Mouse (Mus musculus) neutrophil, adult 5-6 weeks (primary cell): ENCODE data around the gene Cd68. TPM values are rescaled to one million over a fixed set of nuclear protein-coding genes. Genes with fewer than 3 reads are reported as not detected.

ENCODE experiments used
- ATAC-seq: fragments of 151-379, 151-347 bp; 2 replicates; pipeline ENCODE4 v1.8.0; 2017; ENCODE audit warnings: mild to moderate bottlenecking, moderate TSS enrichment; ENCODE audit not compliant: insufficient number of reproducible peaks, poor library complexity, low FRiP score, severe bottlenecking; ENCODE audit errors: extremely low read depth
- total RNA-seq: library from RNA; stranded (forward); fragments of 200-1000 nt; gene quantifications from 2 replicates; pipeline ENCODE4 v1.2.3, GENCODE M21; 2017

Cd68 gene
- total RNA-seq, 1 experiment from 2014 or later = 91.5 TPM

GRCm38 (mm10) chr11:69697396-69697795 is 31.4 kb upstream of the Cd68 start:
- no peak for ATAC-seq

DNA sequence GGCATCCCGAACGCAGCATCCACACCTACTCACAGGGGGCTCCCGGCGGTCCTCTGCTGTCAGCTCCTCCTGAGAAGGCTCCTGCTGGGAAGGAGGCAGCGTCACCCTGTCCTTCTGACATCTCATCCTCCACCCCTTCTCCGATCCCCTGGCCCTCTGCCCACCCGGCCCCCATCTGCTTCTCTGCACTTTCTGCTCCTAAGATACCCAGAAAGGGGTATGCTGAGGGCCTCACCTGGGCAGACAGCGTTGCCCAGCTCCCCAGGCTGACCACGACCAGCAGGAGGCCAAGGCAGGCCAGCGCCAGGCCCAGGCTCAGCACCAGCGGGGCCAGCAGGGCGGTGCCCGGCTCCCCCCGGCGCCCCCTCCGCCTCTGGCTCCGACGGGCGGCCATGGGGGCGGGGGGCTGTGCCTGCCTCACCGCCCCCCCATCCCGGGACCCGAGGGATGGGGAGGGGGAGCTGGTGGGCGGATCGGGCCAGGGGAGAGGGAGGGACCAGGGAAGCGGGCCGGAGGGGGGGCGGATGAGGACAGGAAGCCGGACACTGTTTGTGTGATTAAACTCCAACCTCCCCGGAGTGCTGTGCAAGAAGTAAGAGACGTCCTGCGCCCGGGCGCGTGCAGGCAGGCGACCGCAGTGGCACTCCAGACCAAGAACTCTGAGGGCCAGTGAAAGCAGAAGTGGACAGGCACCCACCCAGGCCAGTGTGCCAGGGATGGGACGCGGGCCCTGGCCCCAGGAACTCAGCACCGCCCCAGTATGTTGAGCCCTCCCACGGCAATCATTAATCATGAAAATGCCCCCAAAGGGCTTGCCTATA is 29.6 kb upstream of the Cd68 start, which contains the start of the genes Tnfsf12 and Tnfsfm13:
TSS of gene Tnfsf12 (minus strand) at position 489 of the 821 bp plus-strand sequence.
TSS of gene Tnfsfm13 (minus strand) at position 738 of the 821 bp plus-strand sequence.
- ATAC-seq = 0 out of 2 replicates have a peak, but pooled peaks have one; percentile 34

GRCm38 (mm10) chr11:69695046-69695360 is 29.1 kb upstream of the Cd68 start:
- no peak for ATAC-seq

DNA sequence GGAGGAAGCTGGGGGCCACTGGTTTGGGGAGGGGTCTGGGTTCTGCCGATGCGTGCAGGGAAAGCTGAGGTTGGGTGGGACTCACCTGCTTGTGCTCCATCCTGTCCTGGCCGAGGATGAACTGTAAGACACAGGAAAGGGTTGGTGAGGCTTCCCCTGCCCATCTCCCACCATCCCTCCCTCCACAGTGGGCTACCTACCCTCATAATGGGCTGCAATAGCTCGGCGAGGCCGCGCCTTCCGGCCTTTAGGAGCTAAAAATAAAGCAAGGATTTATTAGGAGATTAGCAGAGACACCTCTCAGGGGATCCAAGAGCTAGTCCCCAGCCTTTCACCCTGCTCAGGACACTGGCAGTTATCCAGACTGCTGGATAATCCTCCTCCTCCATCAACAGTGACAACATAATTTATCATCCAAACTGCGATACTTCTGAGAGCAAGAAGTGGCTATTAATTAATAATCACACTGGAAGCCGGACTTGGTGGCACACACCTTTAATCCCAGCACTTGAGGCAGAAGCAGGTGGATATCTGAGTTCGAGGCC is 27.5 kb upstream of the Cd68 start:
- ATAC-seq = no peak

GRCm38 (mm10) chr11:69692863-69693262 is 26.9 kb upstream of the Cd68 start:
- no peak for ATAC-seq

DNA sequence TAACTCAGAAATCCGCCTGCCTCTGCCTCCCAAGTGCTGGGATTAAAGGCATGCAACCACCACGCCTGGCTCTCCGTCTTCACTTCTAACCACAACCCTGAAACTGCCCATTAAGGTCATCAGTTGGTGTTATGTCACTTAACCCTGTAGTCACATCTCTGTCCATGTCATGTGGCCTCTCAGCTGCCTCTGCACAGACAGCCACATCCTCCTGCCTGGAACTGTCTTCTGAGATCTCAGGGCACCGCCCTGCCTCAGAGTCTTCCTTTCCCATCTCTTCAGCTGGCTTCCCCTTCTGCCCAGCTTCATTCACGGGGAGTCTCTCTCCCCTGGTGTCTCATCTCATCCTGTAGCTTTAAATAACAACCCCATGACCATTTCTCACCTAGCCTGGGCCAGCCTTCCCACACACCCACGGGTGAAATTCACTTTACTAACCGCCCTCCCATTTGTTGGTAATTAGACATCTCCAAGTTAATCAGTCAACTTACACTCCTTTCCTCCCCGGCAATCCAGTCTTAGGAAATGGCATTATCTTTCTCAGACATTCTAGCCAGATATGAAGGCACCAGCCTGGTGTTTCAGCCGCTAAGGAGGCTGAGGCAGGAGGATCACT is 26.4 kb upstream of the Cd68 start:
- ATAC-seq = no peak

GRCm38 (mm10) chr11:69689891-69690290 is 23.9 kb upstream of the Cd68 start:
- ATAC-seq = no peak

GRCm38 (mm10) chr11:69687061-69687460 is 21.1 kb upstream of the Cd68 start:
- no peak for ATAC-seq

GRCm38 (mm10) chr11:69686377-69686776 is 20.4 kb upstream of the Cd68 start:
- no peak for ATAC-seq

- no peak for ATAC-seq
Measured at GRCm38 (mm10) chr11:69685526-69686148, 19.7 kb upstream of the Cd68 start, which contains the start of gene Tnfsf13. Gene Tnfsf13, minus strand, starts transcription at chr11:69685784.

DNA sequence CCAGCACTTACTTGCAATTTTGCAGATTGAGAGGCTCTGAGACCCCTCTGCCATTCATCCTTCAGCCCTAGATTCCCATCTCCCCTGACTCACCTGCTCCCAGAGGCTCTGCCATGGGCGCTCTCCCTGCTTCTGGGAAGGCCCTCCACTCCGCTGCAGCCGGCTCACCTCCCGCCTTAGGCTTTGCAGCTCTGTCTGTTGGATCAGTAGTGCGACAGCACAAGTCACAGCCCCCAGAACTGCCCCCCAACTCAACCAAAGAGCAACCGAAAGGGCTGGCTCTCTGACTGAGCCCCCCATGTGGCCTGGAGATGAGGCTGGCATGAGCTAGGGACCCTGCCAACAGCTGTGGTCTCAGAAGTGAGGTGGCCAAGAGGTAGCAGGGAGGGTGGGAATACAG is 19.0 kb upstream of the Cd68 start:
- ATAC-seq = no peak

DNA sequence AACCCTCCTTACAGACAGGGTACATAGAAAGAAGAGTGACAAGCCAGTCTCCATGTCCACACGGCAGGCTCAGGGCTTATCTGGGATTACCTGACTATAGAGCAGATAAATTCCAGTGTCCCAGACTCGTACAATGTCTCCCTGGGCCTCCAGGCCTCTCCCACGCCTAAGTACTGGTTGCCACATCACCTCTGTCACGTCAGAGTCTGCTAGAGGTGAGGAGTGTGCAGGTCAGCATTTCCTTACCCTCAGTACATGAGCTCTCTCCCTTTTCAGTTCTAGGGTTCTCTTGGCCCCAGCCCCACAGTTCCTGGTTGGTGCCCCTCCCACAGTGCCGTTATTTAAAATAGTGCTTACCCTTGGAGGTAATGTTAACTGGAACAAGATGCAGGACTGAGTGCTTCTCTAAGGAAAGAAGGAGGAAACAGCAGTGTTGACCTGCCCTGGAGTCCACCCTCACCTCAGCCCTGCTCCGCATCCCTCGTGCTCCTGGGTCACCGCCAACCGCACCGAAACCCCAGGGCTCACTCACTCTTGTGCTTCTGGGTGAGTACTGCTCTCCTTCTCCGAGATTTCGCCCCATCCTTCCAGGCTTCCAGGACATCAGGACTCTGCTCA is 18.3 kb upstream of the Cd68 start:
- ATAC-seq = no peak

DNA sequence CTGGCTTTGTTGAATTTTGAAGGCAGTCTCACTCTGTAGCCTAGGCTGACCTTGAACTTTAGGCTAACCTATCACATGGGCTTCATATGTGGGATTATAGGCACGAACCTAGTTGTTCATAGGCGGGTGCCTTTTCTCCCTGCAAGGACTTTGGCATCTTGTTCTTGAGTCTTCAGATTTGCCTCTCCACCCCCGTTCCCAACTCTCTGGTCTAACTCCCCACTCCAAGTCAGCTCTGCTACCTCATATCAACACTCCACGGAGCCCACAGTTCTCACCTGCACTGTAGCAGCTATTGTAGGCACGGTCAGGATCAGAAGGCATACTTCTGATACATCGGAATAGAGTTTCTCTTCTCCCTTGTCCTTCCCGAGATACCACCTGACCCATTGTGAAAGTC is 17.6 kb upstream of the Cd68 start:
- no peak for ATAC-seq

DNA sequence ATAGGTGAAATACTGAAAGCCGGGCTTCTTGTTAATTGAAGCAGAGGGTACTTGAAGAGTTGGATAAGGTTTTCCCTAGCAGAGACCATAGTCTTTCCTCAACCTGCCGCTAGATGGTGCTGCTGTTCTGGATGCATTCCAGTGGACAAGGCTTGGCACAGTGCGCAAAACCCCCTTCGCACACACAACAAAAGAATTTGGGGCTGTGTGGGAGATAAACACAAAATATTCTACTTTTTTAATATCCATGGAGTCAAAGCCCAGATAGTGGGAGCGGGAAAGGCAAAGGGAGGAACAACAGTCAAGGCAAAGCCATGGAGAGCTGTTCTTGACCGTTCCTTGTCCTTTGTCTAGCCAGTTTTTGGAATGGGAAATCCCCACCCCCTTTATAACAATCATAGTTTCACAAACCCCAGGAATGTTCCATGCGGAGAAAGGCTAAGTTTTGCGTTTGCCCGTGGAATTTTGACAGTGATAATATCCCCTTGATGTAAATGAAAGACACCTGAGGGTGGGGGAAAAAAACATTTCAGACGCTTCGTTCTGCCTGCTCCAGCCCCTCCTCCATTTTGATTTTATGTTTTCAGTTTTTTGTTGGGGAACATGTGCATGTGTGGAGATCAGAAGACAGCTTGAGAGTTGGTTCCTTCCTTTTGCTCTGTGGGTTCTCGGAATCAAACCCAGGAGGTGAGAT is 17.0 kb upstream of the Cd68 start:
- peak; percentile 66; the same call in 1 of the 2 replicates for ATAC-seq

GRCm38 (mm10) chr11:69682209-69682839 is 16.4 kb upstream of the Cd68 start:
- ATAC-seq = no peak

GRCm38 (mm10) chr11:69681314-69682208 is 15.6 kb upstream of the Cd68 start, which contains the start of gene Senp3:
Gene Senp3, minus strand, starts transcription at chr11:69682084.
- ATAC-seq = peak; percentile 84

DNA sequence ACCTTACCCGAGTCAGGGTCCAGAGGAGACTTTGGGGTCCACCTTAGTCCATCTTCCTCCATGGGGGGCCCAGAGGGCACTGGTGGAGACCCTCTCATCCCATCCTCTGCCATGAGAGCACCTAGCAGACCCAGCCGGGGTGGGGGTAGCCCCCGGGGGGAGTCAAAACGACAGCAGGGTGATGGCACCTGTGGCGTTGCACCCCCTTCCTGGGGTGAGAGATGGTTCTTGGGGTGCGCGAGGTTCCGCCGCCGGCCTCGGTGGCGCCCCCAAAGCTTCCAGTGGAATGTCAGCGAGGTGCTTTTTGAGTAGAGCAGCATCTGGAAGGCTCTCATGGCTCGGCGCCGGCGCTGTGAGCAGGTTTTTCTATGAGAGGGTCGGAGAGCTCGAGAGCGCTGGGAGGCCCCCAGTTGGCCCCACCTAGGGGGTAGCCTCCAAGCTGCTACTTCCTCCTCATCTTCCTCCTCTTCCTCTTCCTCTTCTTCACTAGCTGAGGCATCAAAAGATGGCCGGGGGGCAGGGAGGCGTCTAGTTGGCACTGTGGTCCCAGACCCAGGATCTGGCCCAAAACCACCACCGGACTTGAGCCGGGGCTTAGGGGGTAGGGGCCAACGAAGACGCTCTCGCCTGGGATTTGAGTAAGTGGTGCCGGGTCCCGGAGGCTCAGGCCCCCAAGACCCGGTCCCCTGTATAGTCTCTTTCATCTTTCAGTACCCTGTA is 14.3 kb upstream of the Cd68 start:
- no peak for ATAC-seq
